Mouse (Mus musculus): ENCODE measurements around the gene Sp2.

Gene Sp2

DNA sequence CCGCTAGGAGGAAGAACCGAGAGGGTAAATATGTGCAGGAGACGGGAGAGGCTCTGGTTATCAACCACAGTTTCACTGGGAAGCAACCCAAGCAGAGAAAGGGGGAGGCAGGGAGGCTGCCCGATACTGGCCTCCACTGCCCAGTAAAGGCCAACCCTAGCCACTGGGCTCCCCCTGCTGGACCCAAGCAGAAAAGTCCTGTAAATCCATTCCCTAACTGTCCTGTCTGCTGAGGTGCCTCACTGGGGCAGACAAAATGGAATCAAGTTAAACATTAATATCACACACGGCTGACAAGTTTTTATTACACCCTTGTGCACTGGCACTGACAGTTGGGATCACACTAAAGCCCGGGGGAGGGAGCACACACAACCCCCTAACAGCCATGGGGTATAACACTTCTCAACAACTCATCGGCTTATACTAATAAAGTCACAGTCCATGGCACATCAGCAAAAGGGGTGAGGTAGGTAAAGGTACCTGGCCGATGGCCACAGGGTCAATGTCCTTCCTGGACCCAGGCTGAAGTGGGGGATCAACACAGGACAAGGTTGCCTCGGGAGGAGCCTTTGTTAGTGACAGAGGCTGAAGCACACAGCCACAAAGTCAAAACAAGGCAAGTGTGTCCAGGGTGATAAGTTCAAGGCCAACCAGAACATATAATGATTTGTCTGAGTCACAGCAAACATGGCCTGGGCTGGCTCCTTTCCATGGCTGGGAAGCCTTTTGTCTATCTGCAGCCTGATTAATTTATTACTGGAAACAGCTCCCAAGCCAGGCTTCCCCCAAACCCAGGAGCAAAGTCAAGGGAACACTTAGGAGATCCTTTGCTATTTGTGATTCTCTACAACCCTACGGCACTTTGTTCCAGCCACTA lies 45.0 kb downstream of the Sp2 start:
- DNase-seq = peak; percentile 90 to 91

- no peak for DNase-seq
Measured at GRCm38 (mm10) chr11:96935872-96936650, 46.7 kb downstream of the Sp2 start.

- peak; percentile 90 to 96 for DNase-seq
Measured at GRCm38 (mm10) chr11:96934921-96935356, 47.8 kb downstream of the Sp2 start.

- DNase-seq = peak; percentile 62 to 69
Measured at GRCm38 (mm10) chr11:96933562-96934276, 49.0 kb downstream of the Sp2 start.

GRCm38 (mm10) chr11:96931327-96932062 lies 51.3 kb downstream of the Sp2 start:
- DNase-seq = peak; percentile 90 to 93

DNA sequence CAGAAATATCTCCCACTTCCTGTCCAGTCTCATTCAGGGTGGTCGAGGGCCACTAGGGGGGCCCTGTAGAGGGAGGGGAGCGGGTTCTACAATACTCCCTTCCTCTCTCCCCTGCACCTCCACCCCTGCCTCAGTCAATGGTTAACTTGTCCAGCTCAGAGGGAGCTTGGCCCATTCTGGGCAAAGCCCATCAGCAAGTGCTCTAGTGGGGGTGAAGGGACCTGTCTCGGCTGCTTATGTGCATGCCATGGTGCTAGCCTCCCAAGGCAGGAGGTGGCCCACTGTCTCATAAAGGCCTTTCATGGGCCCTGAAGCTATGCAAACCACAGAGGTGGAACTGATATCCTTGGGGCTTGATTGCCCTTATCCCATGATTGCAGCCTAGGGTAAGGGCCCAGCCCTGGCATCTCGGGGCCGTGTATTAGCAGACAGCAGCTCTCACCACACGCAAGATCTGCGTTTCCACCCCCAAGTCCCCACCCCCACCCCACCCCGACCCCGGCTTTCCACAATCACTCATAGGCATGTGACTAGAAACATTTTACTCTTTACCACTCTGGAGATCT lies 52.9 kb downstream of the Sp2 start:
- DNase-seq = peak; percentile 80 to 86

DNA sequence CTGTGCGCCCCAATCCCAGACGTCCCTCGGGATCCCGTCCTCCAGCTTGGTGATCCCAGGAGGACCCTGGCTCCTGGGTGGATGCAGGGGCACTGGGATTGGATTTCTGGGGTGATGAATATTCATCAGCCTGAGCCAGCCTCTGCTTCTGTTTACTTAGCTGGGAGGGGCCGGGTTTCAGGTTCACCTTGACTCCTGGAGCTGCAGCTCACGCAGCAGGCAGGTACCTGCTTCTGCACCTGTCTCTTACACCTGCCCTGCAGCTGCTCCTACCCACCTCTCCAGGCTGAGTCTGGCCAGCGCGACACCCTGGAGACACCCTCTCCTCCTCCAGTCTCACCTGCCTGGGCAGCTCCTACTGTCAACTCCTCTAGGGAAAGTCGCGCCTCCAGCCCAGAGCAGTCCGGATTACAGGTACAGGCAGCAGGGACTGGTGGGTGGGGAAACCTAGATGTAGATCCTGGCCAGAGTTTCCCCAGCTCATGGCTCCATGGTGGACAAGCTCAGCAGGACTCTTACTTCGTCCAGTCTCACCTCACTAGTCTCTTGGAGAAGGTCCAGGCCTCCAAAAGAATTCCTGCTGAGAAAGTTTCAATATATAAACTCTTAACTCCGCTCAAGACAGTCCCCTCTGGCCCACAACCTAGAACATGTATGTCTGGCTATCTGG lies 53.5 kb downstream of the Sp2 start:
- DNase-seq = peak; percentile 83 to 91

- DNase-seq = peak; percentile 65 to 74
Measured at GRCm38 (mm10) chr11:96928691-96929090, 54.1 kb downstream of the Sp2 start.

GRCm38 (mm10) chr11:96928088-96928487 lies 54.7 kb downstream of the Sp2 start, which contains the start of gene Prr15l:
TSS of gene Prr15l (plus strand) at chr11:96928104.
- no peak for DNase-seq

GRCm38 (mm10) chr11:96926587-96926986 lies 56.2 kb downstream of the Sp2 start:
- DNase-seq = no peak

DNA sequence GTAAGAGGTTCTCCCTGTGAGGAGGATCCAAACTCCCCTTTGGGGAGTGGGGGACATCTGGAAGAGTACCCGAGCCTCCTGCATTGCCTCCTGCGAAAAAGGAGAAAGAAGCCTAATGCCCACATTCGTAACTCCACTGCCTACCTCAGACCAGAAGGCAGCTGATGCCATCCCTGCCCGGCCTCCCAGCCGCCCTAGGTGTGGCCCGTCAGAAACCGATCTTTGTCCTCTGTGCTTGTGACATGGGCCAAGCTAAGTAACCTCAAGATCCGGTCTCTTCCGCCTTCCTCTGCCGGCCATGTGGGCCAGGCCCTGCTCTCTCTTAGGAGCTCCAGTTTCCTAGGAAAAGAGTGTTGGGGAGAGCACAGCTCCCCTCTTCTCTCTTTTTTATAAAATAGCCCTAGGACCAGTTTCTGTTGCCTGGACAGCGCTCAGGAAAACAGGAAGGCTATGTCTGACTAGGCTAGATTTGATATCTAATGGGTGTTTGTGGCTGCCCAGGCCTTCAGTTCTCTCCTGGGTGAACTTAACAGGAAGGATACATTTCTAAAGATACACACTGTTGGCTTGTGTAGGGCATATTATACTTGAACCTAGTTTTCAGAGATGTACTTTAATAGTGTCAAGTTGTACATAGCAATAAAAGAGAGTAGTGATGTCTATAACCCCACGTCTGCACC lies 57.1 kb downstream of the Sp2 start:
- DNase-seq = peak; percentile 69 to 73

GRCm38 (mm10) chr11:96924861-96925260 lies 57.9 kb downstream of the Sp2 start:
- DNase-seq = no peak

- no peak for DNase-seq
Measured at GRCm38 (mm10) chr11:96919003-96919402, 63.8 kb downstream of the Sp2 start.

DNA sequence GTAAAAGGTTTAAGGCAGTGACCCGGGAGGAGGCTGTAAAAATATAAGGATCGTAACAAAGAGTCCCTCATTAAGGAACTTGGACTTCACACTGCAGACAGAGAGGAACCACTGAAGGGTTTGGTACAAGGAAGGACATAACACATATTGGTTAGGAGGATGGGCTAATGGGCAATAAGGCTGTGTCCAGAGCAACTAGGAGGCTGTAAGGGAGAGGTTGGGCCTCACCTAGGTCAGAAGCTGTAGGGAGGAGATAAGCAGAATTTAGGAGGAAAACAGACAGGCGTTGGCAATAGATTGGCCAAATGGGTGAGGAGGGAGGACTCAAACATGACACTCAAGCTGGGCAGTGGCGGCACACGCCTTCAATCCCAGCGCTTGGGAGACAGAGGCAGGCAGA lies 65.3 kb downstream of the Sp2 start:
- DNase-seq = no peak

DNA sequence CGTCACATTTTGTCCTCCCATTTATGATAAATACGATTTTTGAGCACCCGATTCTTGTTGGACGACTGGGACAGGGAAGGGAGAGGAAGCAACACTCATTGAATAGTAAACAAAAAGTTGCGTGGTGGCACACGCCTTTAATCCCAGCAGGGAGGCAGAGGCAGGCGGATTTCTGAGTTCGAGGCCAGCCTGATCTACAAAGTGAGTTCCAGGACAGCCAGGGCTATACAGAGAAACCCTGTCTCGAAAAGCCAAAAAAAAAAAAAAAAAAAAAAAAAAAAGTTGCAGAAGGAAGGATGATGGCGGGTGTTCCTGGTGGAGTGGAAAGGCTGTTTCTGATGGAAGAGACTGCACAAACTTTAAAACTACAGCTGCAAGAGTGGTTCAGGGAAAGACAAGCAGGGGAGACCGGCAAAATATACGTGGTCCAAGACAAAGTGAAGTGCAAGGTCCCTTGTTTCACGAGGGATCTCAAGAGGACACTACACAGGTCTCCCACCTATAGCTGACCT lies 65.8 kb downstream of the Sp2 start:
- DNase-seq = no peak

- DNase-seq = peak; percentile 99
Measured at GRCm38 (mm10) chr11:96916044-96916884, 66.5 kb downstream of the Sp2 start, which contains the start of gene Cdk5rap3. TSS of gene Cdk5rap3 (minus strand) at chr11:96916496.

DNA sequence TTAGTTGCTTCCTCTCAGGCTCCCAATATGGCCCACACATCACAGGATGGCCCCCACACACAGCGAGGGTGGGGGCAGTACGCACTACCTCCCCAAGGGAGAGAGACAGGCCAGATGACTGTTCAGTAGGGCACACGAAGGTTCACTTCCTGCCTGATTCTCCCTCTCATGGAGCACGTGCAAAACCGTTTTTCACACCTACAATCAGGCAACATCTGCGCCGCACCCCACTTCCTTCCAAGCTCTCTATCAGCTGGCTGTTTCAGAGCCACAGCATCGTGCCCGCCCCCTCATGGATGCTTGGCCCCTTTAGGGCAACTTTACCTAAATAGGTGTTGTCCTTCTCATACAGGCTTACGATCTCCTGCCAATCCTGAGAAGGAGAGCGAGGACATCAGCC lies 70.1 kb downstream of the Sp2 start:
- DNase-seq = no peak

- peak; percentile 80 to 88 for DNase-seq
Measured at GRCm38 (mm10) chr11:96910003-96910402, 72.8 kb downstream of the Sp2 start.

- DNase-seq = no peak
Measured at GRCm38 (mm10) chr11:96908594-96908993, 74.2 kb downstream of the Sp2 start.
